Mouse (Mus musculus) myocyte (in vitro differentiated cells): ENCODE results near the gene Osbpl8. TPM values are rescaled to one million over a fixed set of nuclear protein-coding genes. Genes with fewer than 3 reads are reported as not detected.

Experiments
- H3K27me3 ChIP-seq: one replicate; pipeline ENCODE4 v1.6.1; 2011; ENCODE audit not compliant: control insufficient read depth, insufficient read depth, insufficient read length
- H3K36me3 ChIP-seq: one replicate; pipeline ENCODE4 v1.6.1; 2011; ENCODE audit not compliant: control insufficient read depth, insufficient read depth
- H3K4me2 ChIP-seq: one replicate; pipeline ENCODE4 v1.6.1; 2011; ENCODE audit warnings: low read depth, control low read depth
- H3K4me3 ChIP-seq: one replicate; pipeline ENCODE4 v1.5.1; 2011; ENCODE audit warnings: mild to moderate bottlenecking, control low read depth, moderate library complexity
- H3K79me2 ChIP-seq: one replicate; pipeline ENCODE4 v1.6.1; 2011; ENCODE audit not compliant: control insufficient read depth, insufficient read depth
- H3ac ChIP-seq: one replicate; pipeline ENCODE4 v1.6.1; 2011; ENCODE audit not compliant: control insufficient read depth, insufficient read length
- CEBPB ChIP-seq: IDR thresholded peaks from 2 replicates; pipeline ENCODE4 v1.6.1; 2011; ENCODE audit warnings: mild to moderate bottlenecking, moderate library complexity; ENCODE audit not compliant: poor library complexity, insufficient read depth, severe bottlenecking
- E2F4 ChIP-seq: IDR thresholded peaks from one replicate; pipeline ENCODE4 v1.6.1; 2011; ENCODE audit warnings: mild to moderate bottlenecking, control low read depth, moderate library complexity; ENCODE audit not compliant: insufficient read depth
- MAX ChIP-seq: IDR thresholded peaks from one replicate; pipeline ENCODE4 v1.6.1; 2011; ENCODE audit warnings: low read depth, mild to moderate bottlenecking, control low read depth
- MYOD1 ChIP-seq, 3 experiments: IDR thresholded peaks; one replicate each; pipeline ENCODE4 v1.6.1; 2011; ENCODE audit warnings: control low read depth in 2 of 3, low read depth in 2 of 3, mild to moderate bottlenecking in 2 of 3, moderate library complexity in 1 of 3; ENCODE audit not compliant: insufficient read length in 2 of 3, control insufficient read depth in 1 of 3
- MYOG ChIP-seq, 3 experiments: IDR thresholded peaks; one replicate each; pipeline ENCODE4 v1.6.1; 2011; ENCODE audit warnings: control low read depth in 2 of 3, low read depth in 2 of 3, mild to moderate bottlenecking in 2 of 3; ENCODE audit not compliant: insufficient read length in 2 of 3, control insufficient read depth in 1 of 3, insufficient read depth in 1 of 3
- POLR2A ChIP-seq: IDR thresholded peaks from one replicate; pipeline ENCODE4 v1.6.1; 2011; ENCODE audit warnings: low read depth, mild to moderate bottlenecking, control low read depth, moderate library complexity; ENCODE audit not compliant: insufficient read length
- POLR2AphosphoS2 ChIP-seq: IDR thresholded peaks from one replicate; pipeline ENCODE4 v1.6.1; 2011; ENCODE audit warnings: low read depth, control low read depth; ENCODE audit not compliant: insufficient read length
- REST ChIP-seq: IDR thresholded peaks from one replicate; pipeline ENCODE4 v1.6.1; 2011; ENCODE audit warnings: mild to moderate bottlenecking, control low read depth, moderate library complexity; ENCODE audit not compliant: insufficient read depth, insufficient read length
- SRF ChIP-seq: IDR thresholded peaks from one replicate; pipeline ENCODE4 v1.6.1; 2011; ENCODE audit warnings: low read depth; ENCODE audit not compliant: control insufficient read depth, insufficient read length
- TCF12 ChIP-seq: IDR thresholded peaks from one replicate; pipeline ENCODE4 v1.6.1; 2011; ENCODE audit warnings: mild to moderate bottlenecking, control low read depth; ENCODE audit not compliant: poor library complexity, insufficient read depth, severe bottlenecking
- TCF3 ChIP-seq: IDR thresholded peaks from one replicate; pipeline ENCODE4 v1.6.1; 2011; ENCODE audit warnings: low read depth, control low read depth; ENCODE audit not compliant: insufficient read length
- USF1 ChIP-seq: IDR thresholded peaks from one replicate; pipeline ENCODE4 v1.6.1; 2011; ENCODE audit warnings: low read depth, mild to moderate bottlenecking, control low read depth, moderate library complexity
- polyA plus RNA-seq: library from polyadenylated mRNA; unstranded; fragments of >200 nt; fragmentation: generic; extraction: Trizol; gene quantifications from one replicate; pipeline ENCODE4 v1.2.1, GENCODE M21; 2012; ENCODE audit warnings: missing spikeins

Osbpl8 gene
- polyA plus RNA-seq, 1 experiment = 5.3 TPM

GRCm38 (mm10) chr10:111336353-111336713 is 171.8 kb downstream of the Osbpl8 start:
- no peak overlapping the region for H3K4me2 ChIP-seq

DNA sequence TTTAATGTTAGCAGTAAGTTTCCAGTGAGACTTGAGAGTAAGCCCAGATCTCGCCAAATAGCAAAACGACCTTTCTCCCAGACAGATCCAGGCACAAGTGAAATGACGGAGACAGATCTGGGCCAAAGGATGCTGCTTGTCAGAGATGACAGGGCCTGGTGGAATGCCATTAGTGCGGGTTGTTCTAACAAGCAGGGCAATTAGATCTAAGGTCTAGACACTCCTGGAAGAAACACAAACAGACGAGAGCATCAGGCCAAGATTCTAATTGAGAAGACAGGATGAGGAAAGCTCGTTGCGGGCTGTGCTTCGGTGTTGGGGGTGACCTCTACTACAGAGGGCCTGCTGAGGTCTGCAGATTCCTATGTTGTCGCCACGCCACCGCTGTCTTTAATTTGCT is 174.7 kb downstream of the Osbpl8 start:
- H3K36me3 ChIP-seq = no peaks in the 10 kb centered on the region
- H3K4me2 ChIP-seq = no peak overlapping the region
- no peak for TF ChIP-seq POLR2AphosphoS2
- TF ChIP-seq SRF = no peak
- TF ChIP-seq USF1 = no peak
- TF ChIP-seq E2F4 = no peak
- TF ChIP-seq REST = no peak
- no peak for TF ChIP-seq POLR2A
- no peak for TF ChIP-seq CEBPB
- TF ChIP-seq MYOD1 (IDR thresholded peaks at IDR 0.05; ENCODE audit: control insufficient read depth in 1 of 3, insufficient read length in 2 of 3, low read depth in 2 of 3) = no peak
- no peak for TF ChIP-seq TCF3
- H3K79me2 ChIP-seq = no peaks in the 10 kb centered on the region
- peaks cover under 1% of the 10 kb centered on the region for H3K27me3 ChIP-seq
- no peak overlapping the region for H3ac ChIP-seq
- no peak overlapping the region for H3K4me3 ChIP-seq

More at GRCm38 (mm10) chr10:111336353-111336713, 171.8 kb downstream of the Osbpl8 start:
- Histone ChIP-seq H3ac (no peak overlapping the region), H3K79me2 (no peaks in the 10 kb centered on the region), H3K4me3 (no peak overlapping the region), H3K27me3 (peaks cover 6% of the 10 kb centered on the region), H3K36me3 (no peaks in the 10 kb centered on the region)
- TF ChIP-seq SRF (no peak), REST (no peak), MYOG (IDR thresholded peaks at IDR 0.05; ENCODE audit: control insufficient read depth in 1 of 3, insufficient read depth in 1 of 3, insufficient read length in 2 of 3, low read depth in 2 of 3) (no peak), MYOD1 (IDR thresholded peaks at IDR 0.05; ENCODE audit: control insufficient read depth in 1 of 3, insufficient read length in 2 of 3, low read depth in 2 of 3) (no peak), TCF3 (no peak), POLR2AphosphoS2 (no peak), MAX (no peak), CEBPB (no peak), POLR2A (no peak), USF1 (no peak), TCF12 (no peak)

- no peaks in the 10 kb centered on the region for H3K36me3 ChIP-seq
- H3K4me2 ChIP-seq = no peak overlapping the region
- no peak overlapping the region for H3ac ChIP-seq
- no peak overlapping the region for H3K4me3 ChIP-seq
- TF ChIP-seq MYOD1 (IDR thresholded peaks at IDR 0.05; ENCODE audit: control insufficient read depth in 1 of 3, insufficient read length in 2 of 3, low read depth in 2 of 3) (no peak), SRF (no peak), POLR2AphosphoS2 (no peak), MAX (no peak), TCF3 (no peak), TCF12 (no peak)
- no peaks in the 10 kb centered on the region for H3K27me3 ChIP-seq
- no peaks in the 10 kb centered on the region for H3K79me2 ChIP-seq
These were observed 177.2 kb downstream of the Osbpl8 start for GRCm38 (mm10) chr10:111341761-111342160.

- H3K4me3 ChIP-seq = no peak overlapping the region
- H3K79me2 ChIP-seq = no peaks in the 10 kb centered on the region
- no peak for TF ChIP-seq SRF
- no peak for TF ChIP-seq E2F4
- no peak for TF ChIP-seq TCF12
- no peak for TF ChIP-seq TCF3
- no peak for TF ChIP-seq POLR2AphosphoS2
- no peak for TF ChIP-seq REST
- no peak for TF ChIP-seq MYOD1 (IDR thresholded peaks at IDR 0.05; ENCODE audit: control insufficient read depth in 1 of 3, insufficient read length in 2 of 3, low read depth in 2 of 3)
- no peak for TF ChIP-seq CEBPB
- TF ChIP-seq POLR2A = no peak
- TF ChIP-seq USF1 = no peak
- TF ChIP-seq MAX = no peak
- no peak for TF ChIP-seq MYOG (IDR thresholded peaks at IDR 0.05; ENCODE audit: control insufficient read depth in 1 of 3, insufficient read depth in 1 of 3, insufficient read length in 2 of 3, low read depth in 2 of 3)
- H3K36me3 ChIP-seq = no peaks in the 10 kb centered on the region
- H3K4me2 ChIP-seq = no peak overlapping the region
- H3ac ChIP-seq = no peak overlapping the region
- no peaks in the 10 kb centered on the region for H3K27me3 ChIP-seq
These were observed 179.0 kb downstream of the Osbpl8 start for GRCm38 (mm10) chr10:111343555-111343954.

Other genes with a start within 250 kb of the Osbpl8 start
- 264 TPM for gene Csrp2, start 245.0 kb upstream of the Osbpl8 start, polyA plus RNA-seq
- gene Zdhhc17, start 154.6 kb upstream of the Osbpl8 start, polyA plus RNA-seq = 6.6 TPM
- gene Bbs10, start 133.9 kb downstream of the Osbpl8 start, polyA plus RNA-seq = 1.7 TPM